Mouse (Mus musculus) erythroblast, adult 5-6 weeks (primary cell): ENCODE measurements around the gene Zfyve9. TPM values are rescaled to one million over a fixed set of nuclear protein-coding genes. Genes with fewer than 3 reads are reported as not detected.

ENCODE experiments used
- ATAC-seq: replicated peaks from 2 replicates; pipeline ENCODE4 v1.8.0; 2016; ENCODE audit warnings: moderate number of reproducible peaks, mild to moderate bottlenecking, moderate TSS enrichment, inconsistent platforms; ENCODE audit not compliant: poor library complexity, low FRiP score, severe bottlenecking
- total RNA-seq, 2 experiments: library from RNA; stranded (forward) in 1 of 2; stranded (reverse) in 1 of 2; fragments of 150-400 nt in 1 of 2; fragments of 200-764, 138-1000 nt in 1 of 2; gene quantifications; 2 replicates each; pipeline versions ENCODE4 v1.2.3 to v1.2.4; 2015 to 2017; ENCODE audit warnings: low replicate concordance in 2 of 2

Zfyve9 gene
- total RNA-seq, 2 experiments from 2014 or later = 1.3 to 1.7 TPM

DNA sequence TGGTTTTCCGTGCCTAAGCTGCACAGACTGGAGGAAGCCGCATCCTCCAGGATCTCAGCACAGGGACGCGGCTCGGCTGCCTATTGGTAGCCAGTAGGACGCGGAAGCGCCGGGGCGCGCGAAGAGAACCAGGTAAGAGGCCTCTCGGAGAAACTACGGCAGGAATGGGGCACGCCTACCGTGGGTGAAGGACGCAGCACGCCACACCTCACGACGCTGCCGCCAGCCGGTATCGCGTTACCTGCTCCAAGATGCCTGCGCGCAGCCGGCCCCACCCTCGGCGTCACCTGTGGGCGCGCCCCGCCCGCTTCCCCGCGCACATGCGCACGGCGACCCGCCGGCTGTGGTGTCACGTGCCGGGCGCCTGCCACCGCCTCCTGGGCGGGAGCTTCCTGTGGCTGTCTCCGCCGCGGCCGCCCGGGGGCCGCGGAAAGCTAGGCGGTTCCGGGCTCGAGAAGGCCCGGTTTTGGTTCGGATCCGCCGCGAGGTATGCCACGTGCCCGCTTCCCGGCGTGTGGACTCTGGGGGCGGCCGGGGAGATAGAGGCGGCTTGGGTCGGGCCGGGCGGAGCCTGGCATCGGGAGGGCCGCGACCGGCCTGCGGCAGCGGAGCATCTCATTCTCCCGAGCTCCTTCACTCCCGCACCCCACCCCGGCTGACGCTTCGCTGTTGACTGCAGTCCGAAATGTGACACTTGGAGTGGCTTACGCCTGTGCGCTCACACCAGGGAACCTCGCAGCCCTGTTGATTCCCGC lies 160.8 kb downstream of the Zfyve9 start, which contains the start of gene Cc2d1b:
TSS of gene Cc2d1b (plus strand) at position 354 of the 755 bp plus-strand sequence.
- ATAC-seq = peak; percentile 93

DNA sequence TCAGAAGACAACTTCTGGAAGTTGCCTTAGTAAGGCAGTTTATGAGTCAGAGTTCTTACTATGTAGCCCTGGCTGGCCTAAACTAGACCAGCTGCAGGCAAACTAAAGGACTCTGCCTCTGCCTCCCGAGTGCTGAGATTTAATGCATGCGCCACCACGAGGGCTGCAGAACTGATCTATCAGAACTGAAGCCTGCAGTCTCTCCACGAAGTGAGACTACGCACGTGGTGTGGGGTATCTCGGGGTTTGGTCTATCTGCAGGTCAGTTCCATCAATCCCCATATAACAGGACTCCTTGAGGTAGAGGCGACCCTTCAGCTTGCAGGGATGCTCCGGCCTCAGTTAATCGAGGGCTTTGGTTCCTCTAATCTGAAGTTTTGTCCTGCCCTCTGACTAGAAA lies 161.4 kb downstream of the Zfyve9 start:
- ATAC-seq = peak; percentile 10; the same call in 1 of the 2 replicates

GRCm38 (mm10) chr4:108618586-108618985 lies 162.0 kb downstream of the Zfyve9 start:
- ATAC-seq = no peak

DNA sequence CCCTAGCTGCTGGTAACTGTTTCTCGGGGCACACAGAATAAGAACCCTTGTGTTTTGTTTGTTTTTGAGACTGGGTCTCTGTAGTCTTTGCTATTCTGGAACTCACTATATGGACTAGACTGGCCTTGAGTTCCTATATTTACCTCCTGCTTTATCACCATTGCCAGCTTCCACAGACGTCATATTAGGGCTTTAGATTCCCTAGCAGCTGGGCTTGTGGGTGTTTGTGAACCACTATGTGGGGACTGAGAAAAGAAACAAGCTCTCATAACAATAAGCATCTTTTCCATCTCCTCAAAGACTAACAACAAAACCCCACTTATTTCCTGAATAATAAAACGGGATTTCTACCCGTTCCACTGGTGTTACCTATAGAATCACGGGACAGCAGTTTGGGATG lies 169.7 kb downstream of the Zfyve9 start:
- no peak for ATAC-seq

GRCm38 (mm10) chr4:108608651-108609050 lies 171.9 kb downstream of the Zfyve9 start:
- ATAC-seq = no peak

DNA sequence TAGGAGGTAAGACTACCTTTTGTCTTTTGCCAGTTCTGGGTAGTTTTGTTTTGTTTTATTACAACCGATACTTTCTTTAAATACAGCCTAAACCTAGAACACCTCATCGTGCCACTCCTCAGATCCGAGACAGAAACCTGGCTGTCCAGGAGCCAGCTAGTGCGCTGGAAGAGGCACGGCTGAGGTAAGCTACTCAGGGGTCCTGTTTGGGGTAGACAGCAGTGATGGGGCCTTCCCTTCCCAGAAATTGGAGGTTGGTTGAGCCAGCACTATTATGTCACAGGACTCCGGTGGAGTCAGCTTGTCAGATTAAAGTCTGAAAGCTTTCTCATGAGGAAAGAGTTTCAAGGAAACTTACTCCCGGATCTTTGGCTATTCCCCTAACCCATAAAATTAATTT lies 178.7 kb downstream of the Zfyve9 start:
- no peak for ATAC-seq

- ATAC-seq = no peak
Measured at GRCm38 (mm10) chr4:108598306-108598705, 182.3 kb downstream of the Zfyve9 start.

DNA sequence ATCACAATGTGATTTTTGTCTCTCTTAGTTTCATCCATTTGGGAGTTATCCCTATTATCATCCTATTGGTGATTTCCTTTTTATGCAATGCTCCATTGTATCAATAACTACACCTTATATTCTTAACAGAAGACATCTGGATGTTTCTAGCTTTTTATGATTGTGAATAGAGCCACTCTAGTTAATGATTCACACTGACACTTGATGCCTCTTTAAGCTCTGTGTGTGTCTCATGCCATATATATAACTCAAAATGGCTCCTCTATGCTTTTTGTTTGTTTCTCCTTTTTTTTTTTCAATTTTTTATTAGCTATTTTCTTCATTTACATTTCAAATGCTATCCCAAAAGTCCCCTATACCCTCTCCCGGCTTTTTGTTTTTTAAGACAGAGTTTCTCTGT lies 184.8 kb downstream of the Zfyve9 start:
- ATAC-seq = no peak

GRCm38 (mm10) chr4:108593376-108593775 lies 187.2 kb downstream of the Zfyve9 start:
- no peak for ATAC-seq

Other genes starting within 250 kb of the Zfyve9 start
- 12.9 and 19.2 TPM in 2 replicates for gene Prpf38a, start 201.5 kb downstream of the Zfyve9 start, total RNA-seq (2015; ENCODE audit: low replicate concordance)
- gene Prpf38a, start 201.5 kb downstream of the Zfyve9 start, total RNA-seq (2017; ENCODE audit: low replicate concordance) = 37.7 and 46.8 TPM in 2 replicates
- gene Orc1, start 201.4 kb downstream of the Zfyve9 start, total RNA-seq (2015; ENCODE audit: low replicate concordance) = 9.8 and 11.3 TPM in 2 replicates
- 16.6 and 22.4 TPM in 2 replicates for gene Orc1, start 201.4 kb downstream of the Zfyve9 start, total RNA-seq (2017; ENCODE audit: low replicate concordance)
- 2.7 and 13.0 TPM in 2 replicates for gene Cc2d1b, start 160.9 kb downstream of the Zfyve9 start, total RNA-seq (2015; ENCODE audit: low replicate concordance)
- gene Cc2d1b, start 160.9 kb downstream of the Zfyve9 start, total RNA-seq (2017; ENCODE audit: low replicate concordance) = 8.3 and 8.8 TPM in 2 replicates
- not detected in 2 replicates for gene 3110021N24Rik, start 61.1 kb downstream of the Zfyve9 start, total RNA-seq (2015; ENCODE audit: low replicate concordance)
- not detected in 2 replicates for gene 3110021N24Rik, start 61.1 kb downstream of the Zfyve9 start, total RNA-seq (2017; ENCODE audit: low replicate concordance)
- gene Btf3l4, start 52.8 kb upstream of the Zfyve9 start, total RNA-seq (2015; ENCODE audit: low replicate concordance) = 17.1 and 21.7 TPM in 2 replicates
- gene Btf3l4, start 52.8 kb upstream of the Zfyve9 start, total RNA-seq (2017; ENCODE audit: low replicate concordance) = 12.0 and 18.3 TPM in 2 replicates
- gene Txndc12, start 53.8 kb upstream of the Zfyve9 start, total RNA-seq (2015; ENCODE audit: low replicate concordance) = 11.5 and 11.9 TPM in 2 replicates
- 9.5 and 14.5 TPM in 2 replicates for gene Txndc12, start 53.8 kb upstream of the Zfyve9 start, total RNA-seq (2017; ENCODE audit: low replicate concordance)
- 2.1 and 12.7 TPM in 2 replicates for gene Kti12, start 67.0 kb upstream of the Zfyve9 start, total RNA-seq (2015; ENCODE audit: low replicate concordance)
- gene Kti12, start 67.0 kb upstream of the Zfyve9 start, total RNA-seq (2017; ENCODE audit: low replicate concordance) = 2.6 and 2.8 TPM in 2 replicates
- not detected in 2 replicates for gene A730015C16Rik, start 67.8 kb upstream of the Zfyve9 start, total RNA-seq (2015; ENCODE audit: low replicate concordance)
- gene A730015C16Rik, start 67.8 kb upstream of the Zfyve9 start, total RNA-seq (2017; ENCODE audit: low replicate concordance) = not detected in 2 replicates
- not detected in 2 replicates for gene Rab3b, start 98.3 kb upstream of the Zfyve9 start, total RNA-seq (2015; ENCODE audit: low replicate concordance)
- gene Rab3b, start 98.3 kb upstream of the Zfyve9 start, total RNA-seq (2017; ENCODE audit: low replicate concordance) = not detected in 2 replicates
- 178 and 182 TPM in 2 replicates for gene Nrd1, start 219.9 kb upstream of the Zfyve9 start, total RNA-seq (2015; ENCODE audit: low replicate concordance)
- 191 and 203 TPM in 2 replicates for gene Nrd1, start 219.9 kb upstream of the Zfyve9 start, total RNA-seq (2017; ENCODE audit: low replicate concordance)